Mouse (Mus musculus) liver, adult 2 months (tissue): ENCODE measurements at regions not wholly inside any gene's neighbourhood (a gene's known extent, or its start where the extent isn't known, plus 50 kb on each side); places are given as distances from the start of the nearest gene placed in this dataset.

Source experiments
- CTCF ChIP-seq: fragments of 200-500 bp; IDR thresholded peaks from 2 replicates; pipeline ENCODE4 v1.5.1; 2011; ENCODE audit warnings: low read depth, low read length, control low read depth
- POLR2A ChIP-seq: fragments of 200-500 bp; IDR thresholded peaks from 2 replicates; pipeline ENCODE4 v1.6.1; 2011; ENCODE audit warnings: low read length, control low read depth; ENCODE audit not compliant: insufficient read depth; ENCODE audit errors: extremely low read depth

- TF ChIP-seq POLR2A: no peak
- no peak for TF ChIP-seq CTCF
Observed at GRCm38 (mm10) chr6:95229885-95230284, 92.0 kb upstream of the Gm10234 start.
